Mouse (Mus musculus) heart, embryonic 11.5 days (tissue): ENCODE results near the gene Ubtd2. TPM values are rescaled to one million over a fixed set of nuclear protein-coding genes. Genes with fewer than 3 reads are reported as not detected.

Experiments used
- ATAC-seq: fragments of 200-750 bp; cut with Nextera tagmentation; replicated peaks from 2 replicates; pipeline ENCODE4 v1.8.0; 2017; ENCODE audit warnings: moderate library complexity; ENCODE audit not compliant: insufficient number of reproducible peaks, low FRiP score, low TSS enrichment
- H3K27ac ChIP-seq: fragments of 300-500 bp; sonication (generic); 2 replicates; pipeline ENCODE4 v1.5.1; 2014; ENCODE audit warnings: mild to moderate bottlenecking, low read depth, low read length
- H3K27me3 ChIP-seq: fragments of 300-500 bp; sonication (generic); 2 replicates; pipeline ENCODE4 v1.6.1; 2014; ENCODE audit warnings: mild to moderate bottlenecking, low read length, mixed read lengths; ENCODE audit not compliant: control insufficient read depth, insufficient read depth
- H3K36me3 ChIP-seq: fragments of 300-500 bp; sonication (generic); 2 replicates; pipeline ENCODE4 v1.6.1; 2014; ENCODE audit warnings: mild to moderate bottlenecking, low read length, moderate library complexity, mixed read lengths; ENCODE audit not compliant: control insufficient read depth, insufficient read depth
- H3K4me1 ChIP-seq: fragments of 300-500 bp; sonication (generic); 2 replicates; pipeline ENCODE4 v1.6.1; 2014; ENCODE audit warnings: low read length; ENCODE audit not compliant: control insufficient read depth, insufficient read depth
- H3K4me2 ChIP-seq: fragments of 300-500 bp; sonication (generic); 2 replicates; pipeline ENCODE4 v1.6.1; 2014; ENCODE audit warnings: mild to moderate bottlenecking, moderate library complexity
- H3K4me3 ChIP-seq: fragments of 300-500 bp; sonication (generic); 2 replicates; pipeline ENCODE4 v1.5.1; 2014; ENCODE audit warnings: low read depth, low read length
- H3K9ac ChIP-seq: fragments of 300-500 bp; sonication (generic); 2 replicates; pipeline ENCODE4 v1.6.1; 2014; ENCODE audit warnings: mild to moderate bottlenecking, low read depth, low read length, moderate library complexity
- H3K9me3 ChIP-seq: fragments of 300-500 bp; sonication (generic); replicated peaks from 2 replicates; pipeline ENCODE4 v1.6.1; 2016; ENCODE audit warnings: low read length; ENCODE audit not compliant: control insufficient read depth
- WGBS: fragments of 180-500 bp; shearing (Covaris S2); extraction: QIAGEN DNeasy Blood & Tissue Kit; methylation state at CpG from one replicate; pipeline ENCODE4 v1.1.7; 2014; ENCODE audit not compliant: insufficient replicate concordance; 5-methylcytosine and 5-hydroxymethylcytosine counted together
- polyA plus RNA-seq: library from polyadenylated mRNA; unstranded; fragments of >200 nt; fragmentation: Nextera tagmentation; extraction: Ambion mirVana; gene quantifications from 2 replicates; pipeline ENCODE4 v1.2.1, GENCODE M21; 2014

The Ubtd2 gene
- polyA plus RNA-seq, 1 experiment from 2014 or later = 34.7 TPM

DNA sequence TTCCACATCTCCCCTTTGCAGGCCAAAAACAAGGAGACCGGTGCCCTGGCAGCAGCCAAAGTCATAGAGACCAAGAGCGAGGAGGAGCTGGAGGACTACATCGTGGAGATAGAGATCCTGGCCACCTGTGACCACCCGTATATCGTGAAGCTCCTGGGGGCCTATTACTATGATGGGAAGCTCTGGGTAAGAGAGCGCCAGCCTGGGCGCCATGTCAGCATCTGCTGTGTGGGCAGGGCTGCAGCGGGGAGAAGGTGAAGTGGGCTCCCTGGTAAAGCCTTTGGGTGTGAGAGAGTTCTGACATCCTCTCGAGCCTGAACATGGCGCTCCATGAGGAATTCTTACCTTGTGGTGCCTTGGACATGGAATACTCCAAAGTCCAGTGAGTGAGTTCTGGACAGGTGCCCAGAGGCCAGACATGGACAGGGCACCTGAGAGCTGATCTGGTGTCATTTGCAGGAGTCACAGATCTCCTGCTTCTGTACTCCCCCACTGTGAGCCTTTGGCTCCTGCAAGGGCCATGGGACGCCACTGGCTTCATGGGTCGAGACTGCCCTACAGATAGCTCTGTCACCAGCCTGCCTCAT, 100.0 kb downstream of the Ubtd2 start:
- no peak overlapping the region for H3K27ac ChIP-seq
- no peak overlapping the region for H3K4me2 ChIP-seq
- H3K4me3 ChIP-seq = no peak overlapping the region
- WGBS = 88% methylated on average over 12 of the region's 12 CpGs
- H3K4me1 ChIP-seq = peaks cover 30% of the 10 kb centered on the region
- no peaks in the 10 kb centered on the region for H3K9me3 ChIP-seq
- H3K9ac ChIP-seq = no peak overlapping the region
- no peaks in the 10 kb centered on the region for H3K36me3 ChIP-seq
- ATAC-seq = no peak
- no peaks in the 10 kb centered on the region for H3K27me3 ChIP-seq

DNA sequence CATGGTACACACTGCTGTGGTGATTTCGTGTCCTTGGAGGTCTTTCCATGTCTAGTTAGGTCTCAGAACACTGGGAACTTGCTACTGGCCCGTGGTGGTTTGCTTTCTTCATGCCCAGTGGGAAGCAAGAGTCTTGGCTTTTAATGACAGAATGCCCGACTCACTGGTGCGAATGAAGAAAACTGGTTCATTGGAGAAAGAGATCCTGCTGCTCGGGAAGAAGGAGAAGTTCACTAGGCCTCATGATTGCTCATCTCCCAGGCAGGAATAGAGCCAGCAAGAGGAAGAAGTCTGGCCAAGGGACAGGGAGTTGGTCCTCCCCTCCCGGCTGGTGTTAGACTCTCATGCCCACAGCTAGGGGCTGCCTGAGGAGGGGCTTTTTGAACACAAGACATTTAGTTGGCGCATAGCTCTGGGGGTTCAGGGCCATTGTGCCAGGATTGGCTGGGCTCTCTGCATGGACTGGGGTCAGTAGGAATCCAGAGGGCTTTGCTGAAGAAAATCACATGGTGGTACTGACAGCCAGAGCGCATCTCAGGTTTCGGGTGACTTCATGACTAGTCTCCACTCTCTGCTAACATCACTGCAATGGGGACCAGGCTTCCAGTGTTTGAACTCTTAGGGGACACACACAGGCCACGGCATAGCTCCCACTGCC, 101.3 kb downstream of the Ubtd2 start:
- H3K4me1 ChIP-seq = peaks cover 30% of the 10 kb centered on the region
- H3K4me3 ChIP-seq = no peak overlapping the region
- H3K36me3 ChIP-seq = no peaks in the 10 kb centered on the region
- no peak overlapping the region for H3K9ac ChIP-seq
- 78% methylated on average over 10 of the region's 10 CpGs for WGBS
- H3K27me3 ChIP-seq = no peaks in the 10 kb centered on the region
- no peaks in the 10 kb centered on the region for H3K9me3 ChIP-seq
- H3K4me2 ChIP-seq = no peak overlapping the region
- no peak for ATAC-seq
- H3K27ac ChIP-seq = no peak overlapping the region

- Histone ChIP-seq H3K4me2 (no peak overlapping the region), H3K36me3 (no peaks in the 10 kb centered on the region), H3K4me3 (no peak overlapping the region), H3K27me3 (no peaks in the 10 kb centered on the region), H3K9me3 (no peaks in the 10 kb centered on the region), H3K4me1 (peaks cover 25% of the 10 kb centered on the region), H3K9ac (no peak overlapping the region), H3K27ac (no peak overlapping the region)
- no peak for ATAC-seq
- WGBS = 94% methylated on average over 4 of the region's 4 CpGs
Observed at GRCm38 (mm10) chr11:32558026-32558425, 102.9 kb downstream of the Ubtd2 start.

DNA sequence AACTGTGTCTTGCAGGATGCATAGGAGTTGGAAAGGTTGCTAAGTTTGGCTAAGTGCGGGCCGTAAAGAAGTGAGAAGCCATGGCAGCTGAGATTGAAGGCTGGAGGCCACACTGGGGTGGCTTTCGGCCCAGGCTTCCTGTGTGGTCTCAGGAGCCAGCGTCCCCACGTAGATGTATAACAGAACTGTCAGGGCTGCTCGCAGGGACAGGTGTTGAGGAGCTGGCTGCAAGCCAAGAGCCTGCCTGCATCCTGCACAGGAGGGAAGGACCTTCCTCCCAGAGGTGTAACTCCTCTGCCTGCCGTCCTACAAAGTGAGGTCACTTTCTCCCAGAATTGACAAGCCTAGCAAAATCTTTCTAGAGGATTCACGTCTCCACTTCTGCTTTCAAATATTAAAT, 103.5 kb downstream of the Ubtd2 start:
- Histone ChIP-seq H3K27ac (no peak overlapping the region), H3K9ac (no peak overlapping the region), H3K9me3 (no peaks in the 10 kb centered on the region), H3K4me2 (no peak overlapping the region), H3K27me3 (no peaks in the 10 kb centered on the region), H3K4me3 (no peak overlapping the region), H3K36me3 (no peaks in the 10 kb centered on the region), H3K4me1 (peaks cover 19% of the 10 kb centered on the region)
- WGBS = 51% methylated on average over 8 of the region's 8 CpGs
- ATAC-seq = no peak

DNA sequence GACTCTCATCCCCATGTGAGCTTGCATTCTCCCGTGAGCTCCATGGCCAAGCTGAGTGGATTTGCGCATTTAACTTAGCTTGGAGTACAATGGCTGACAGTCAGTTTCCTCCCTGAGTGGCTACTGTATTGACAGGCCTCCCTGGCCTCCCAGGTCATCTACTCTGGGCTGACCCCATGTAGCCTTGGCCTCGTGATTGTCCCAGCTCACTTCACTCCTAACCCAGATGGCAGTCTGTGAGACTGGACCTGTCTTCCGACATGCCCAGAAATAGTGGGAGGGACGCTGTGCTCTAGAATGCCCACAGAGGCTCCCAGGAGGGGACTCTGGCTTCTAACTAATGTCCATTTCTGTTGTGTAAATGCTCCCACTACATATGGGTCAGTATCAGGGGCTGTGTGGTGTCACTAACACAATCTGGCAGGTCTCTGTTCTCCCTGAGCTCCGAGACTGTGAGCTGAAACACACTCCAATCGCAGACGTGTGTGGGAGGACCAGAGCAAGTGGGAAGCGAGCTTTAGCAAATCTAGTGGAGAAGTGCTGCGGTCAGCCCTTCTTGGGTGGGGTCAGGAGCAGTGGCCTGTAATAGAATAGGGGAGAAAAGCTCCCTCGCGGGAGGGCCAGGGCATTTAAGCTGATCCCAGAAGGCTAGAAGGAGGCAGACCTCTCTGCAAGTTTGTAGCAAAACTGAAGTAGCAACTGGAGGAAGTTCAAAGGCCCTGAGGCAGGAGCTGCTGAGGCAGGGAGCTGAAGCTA, 105.0 kb downstream of the Ubtd2 start:
- H3K4me3 ChIP-seq = no peak overlapping the region
- H3K36me3 ChIP-seq = no peaks in the 10 kb centered on the region
- no peak overlapping the region for H3K9ac ChIP-seq
- no peak for ATAC-seq
- no peaks in the 10 kb centered on the region for H3K9me3 ChIP-seq
- WGBS = 81% methylated on average over 12 of the region's 12 CpGs
- peaks cover 10% of the 10 kb centered on the region for H3K4me1 ChIP-seq
- H3K27me3 ChIP-seq = no peaks in the 10 kb centered on the region
- no peak overlapping the region for H3K4me2 ChIP-seq
- H3K27ac ChIP-seq = no peak overlapping the region

- Histone ChIP-seq H3K9ac (no peak overlapping the region), H3K4me1 (peaks cover 11% of the 10 kb centered on the region), H3K4me3 (no peak overlapping the region), H3K36me3 (no peaks in the 10 kb centered on the region), H3K9me3 (no peaks in the 10 kb centered on the region), H3K27me3 (no peaks in the 10 kb centered on the region), H3K4me2 (no peak overlapping the region), H3K27ac (no peak overlapping the region)
- ATAC-seq = no peak
- WGBS = 73% methylated on average over 10 of the region's 10 CpGs
Observed at GRCm38 (mm10) chr11:32561465-32562355, 106.5 kb downstream of the Ubtd2 start.

- Histone ChIP-seq H3K4me2 (no peak overlapping the region), H3K36me3 (no peaks in the 10 kb centered on the region), H3K4me1 (peaks cover 14% of the 10 kb centered on the region), H3K27me3 (no peaks in the 10 kb centered on the region), H3K4me3 (no peak overlapping the region), H3K9ac (no peak overlapping the region), H3K27ac (no peak overlapping the region), H3K9me3 (no peaks in the 10 kb centered on the region)
- 47% methylated on average over 5 of the region's 5 CpGs for WGBS
- no peak for ATAC-seq
Observed at GRCm38 (mm10) chr11:32562706-32563105, 107.5 kb downstream of the Ubtd2 start.

DNA sequence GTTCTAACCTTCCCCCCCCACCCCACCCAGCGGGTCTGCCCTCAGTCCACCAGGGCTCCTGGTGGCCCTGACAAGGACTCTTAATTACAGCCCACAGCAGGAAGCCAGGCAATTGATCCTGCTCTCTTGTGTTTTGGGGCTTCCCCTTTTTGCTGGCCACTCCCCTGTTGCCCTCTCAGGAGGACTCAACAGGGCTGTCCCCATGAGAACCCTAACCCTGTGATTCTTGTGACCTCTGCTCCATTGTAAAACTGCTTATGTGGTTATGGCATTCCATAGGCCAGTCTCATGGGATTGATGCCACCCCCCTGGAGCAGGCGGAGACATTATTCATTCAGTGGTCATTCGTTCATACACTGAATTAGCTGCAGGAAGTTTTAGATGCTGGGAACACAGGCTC, 108.5 kb downstream of the Ubtd2 start:
- Histone ChIP-seq H3K36me3 (no peaks in the 10 kb centered on the region), H3K27ac (no peak overlapping the region), H3K4me2 (no peak overlapping the region), H3K27me3 (no peaks in the 10 kb centered on the region), H3K9me3 (no peaks in the 10 kb centered on the region), H3K4me1 (peaks cover 14% of the 10 kb centered on the region), H3K9ac (no peak overlapping the region), H3K4me3 (no peak overlapping the region)
- ATAC-seq = no peak
- WGBS = 84% methylated on average over 3 of the region's 3 CpGs
